Mouse (Mus musculus) layer of hippocampus, adult 18-20 months (tissue): ENCODE data around the gene Olfr1477. TPM values are rescaled to one million over a fixed set of nuclear protein-coding genes. Genes with fewer than 3 reads are reported as not detected.
"Not testable (repeated sequence)": the region's sequence is repeated elsewhere in the genome, so short reads cannot be mapped to it uniquely, and the experiment has no call there.

ENCODE experiments used
- DNase-seq, 2 experiments: peaks; one replicate each; pipeline ENCODE4 v3.0.0; 2022; ENCODE audit warnings: low spot score in 2 of 2
- long read RNA-seq: library from polyadenylated mRNA; stranded (forward); transcript quantifications from one replicate; pipeline ENCODE4 v2.0.0, GENCODE M21; 2021
- total RNA-seq, 2 experiments: library from RNA; stranded (reverse); gene quantifications; 2 replicates each; pipeline ENCODE4 v1.2.3; 2021

Olfr1477 gene
- not detected for total RNA-seq
- long read RNA-seq, result 0 reads

- DNase-seq, result no peak
These were observed at the start of gene Olfr1477 for GRCm38 (mm10) chr19:13500246-13500645. Olfr1477 (plus strand) TSS chr19:13500546.

GRCm38 (mm10) chr19:13455986-13456385 lies 44.4 kb upstream of the Olfr1477 start, which contains the start of gene Olfr1472:
Olfr1472 (minus strand) TSS chr19:13456086.
- DNase-seq, result no peak

- DNase-seq, result not testable (repeated sequence)
These were observed 31.1 kb upstream of the Olfr1477 start, which contains the start of gene Olfr1474 for GRCm38 (mm10) chr19:13469265-13469664. Olfr1474 (plus strand) TSS chr19:13469565.

- DNase-seq, result no peak
These were observed 20.2 kb upstream of the Olfr1477 start, which contains the start of gene Olfr1475 for GRCm38 (mm10) chr19:13480096-13480495. Olfr1475 (minus strand) TSS chr19:13480196.

- no peak for DNase-seq
These were observed 27.3 kb downstream of the Olfr1477 start, which contains the start of gene Olfr1480 for GRCm38 (mm10) chr19:13527613-13528012. Olfr1480 (plus strand) TSS chr19:13527913.

Other genes with a start within 250 kb of the Olfr1477 start
- not detected for gene Olfr1465, start 185.0 kb upstream of the Olfr1477 start, total RNA-seq
- not detected for gene Olfr1466, start 161.7 kb upstream of the Olfr1477 start, total RNA-seq
- not detected for gene Olfr1467, start 138.3 kb upstream of the Olfr1477 start, total RNA-seq
- not detected for gene Olfr1469, start 92.7 kb upstream of the Olfr1477 start, total RNA-seq
- not detected for gene Olfr1471, start 57.1 kb upstream of the Olfr1477 start, total RNA-seq
- not detected for gene Olfr1472, start 44.5 kb upstream of the Olfr1477 start, total RNA-seq
- not detected for gene Olfr1474, start 31.0 kb upstream of the Olfr1477 start, total RNA-seq
- not detected for gene Olfr1475, start 20.4 kb upstream of the Olfr1477 start, total RNA-seq
- gene Olfr1480, start 27.4 kb downstream of the Olfr1477 start, total RNA-seq, result not detected
- not detected for gene Olfr1484, start 83.0 kb downstream of the Olfr1477 start, total RNA-seq
- not detected for gene Olfr1487, start 116.8 kb downstream of the Olfr1477 start, total RNA-seq
- gene Olfr1489, start 131.1 kb downstream of the Olfr1477 start, total RNA-seq, result not detected
- gene Olfr1490, start 150.5 kb downstream of the Olfr1477 start, total RNA-seq, result not detected
- gene Olfr1491, start 196.7 kb downstream of the Olfr1477 start, total RNA-seq, result not detected
- gene Olfr1493-ps1, start 222.7 kb downstream of the Olfr1477 start, total RNA-seq, result not detected
- gene Olfr1494, start 239.2 kb downstream of the Olfr1477 start, total RNA-seq, result not detected